Mouse (Mus musculus) bone marrow macrophage, adult 2 months (primary cell): Measurements from ENCODE around the gene Clybl. TPM values are rescaled to one million over a fixed set of nuclear protein-coding genes. Genes with fewer than 3 reads are reported as not detected.

Source experiments
- H3K27ac ChIP-seq: 2 replicates; pipeline ENCODE4 v1.5.1; 2012; ENCODE audit warnings: low read depth, low read length; ENCODE audit not compliant: insufficient read depth
- H3K4me1 ChIP-seq: 2 replicates; pipeline ENCODE4 v1.6.1; 2012; ENCODE audit warnings: low read length; ENCODE audit not compliant: control insufficient read depth, insufficient read depth
- H3K4me3 ChIP-seq: 2 replicates; pipeline ENCODE4 v1.5.1; 2012; ENCODE audit warnings: mild to moderate bottlenecking, low read length, moderate library complexity; ENCODE audit not compliant: insufficient read depth
- CTCF ChIP-seq: IDR thresholded peaks from 2 replicates; pipeline ENCODE4 v1.5.1; 2012; ENCODE audit warnings: low read depth, mild to moderate bottlenecking, low read length, moderate library complexity
- POLR2A ChIP-seq: IDR thresholded peaks from 2 replicates; pipeline ENCODE4 v1.6.1; 2012; ENCODE audit warnings: mild to moderate bottlenecking, low read depth, low read length, borderline replicate concordance
- polyA plus RNA-seq: library from polyadenylated mRNA; stranded (reverse); fragments of >200 nt; gene quantifications from 2 replicates; pipeline ENCODE4 v1.2.4, GENCODE M21; 2012; ENCODE audit not compliant: missing spikeins, insufficient read depth, insufficient read length

Clybl gene
- polyA plus RNA-seq, 1 experiment = 8.4 TPM

- H3K27ac ChIP-seq = no peak overlapping the region
- no peak for TF ChIP-seq CTCF
- no peak for TF ChIP-seq POLR2A
- H3K4me3 ChIP-seq = no peak overlapping the region
- H3K4me1 ChIP-seq = no peaks in the 10 kb centered on the region
Measured at GRCm38 (mm10) chr14:122389684-122390370, 208.3 kb downstream of the Clybl start.

- TF ChIP-seq POLR2A (no peak), CTCF (no peak)
- Histone ChIP-seq H3K27ac (no peak overlapping the region), H3K4me1 (no peaks in the 10 kb centered on the region), H3K4me3 (no peak overlapping the region)
Measured at GRCm38 (mm10) chr14:122390935-122391334, 209.4 kb downstream of the Clybl start.

DNA sequence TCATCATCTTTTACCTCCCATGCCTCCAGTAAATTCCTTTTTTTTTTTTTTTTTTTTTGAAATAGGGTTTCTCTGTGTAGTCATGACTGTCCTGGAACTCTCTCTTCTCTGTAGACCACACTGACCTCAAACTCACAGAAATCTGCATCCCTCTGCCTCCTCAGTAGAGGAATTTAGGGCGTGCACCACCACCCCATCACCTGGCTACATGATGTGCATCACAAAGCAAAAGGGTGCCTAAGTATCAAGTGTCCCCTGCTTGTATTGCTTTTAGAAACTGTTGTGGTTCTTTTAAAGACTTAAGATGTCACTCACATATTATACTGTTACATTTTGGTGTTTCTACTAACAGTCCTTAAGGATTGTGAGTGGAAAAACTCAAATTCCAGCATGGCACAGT is 211.6 kb downstream of the Clybl start:
- Histone ChIP-seq H3K4me1 (no peaks in the 10 kb centered on the region), H3K27ac (no peak overlapping the region), H3K4me3 (no peak overlapping the region)
- TF ChIP-seq CTCF (no peak), POLR2A (no peak)

DNA sequence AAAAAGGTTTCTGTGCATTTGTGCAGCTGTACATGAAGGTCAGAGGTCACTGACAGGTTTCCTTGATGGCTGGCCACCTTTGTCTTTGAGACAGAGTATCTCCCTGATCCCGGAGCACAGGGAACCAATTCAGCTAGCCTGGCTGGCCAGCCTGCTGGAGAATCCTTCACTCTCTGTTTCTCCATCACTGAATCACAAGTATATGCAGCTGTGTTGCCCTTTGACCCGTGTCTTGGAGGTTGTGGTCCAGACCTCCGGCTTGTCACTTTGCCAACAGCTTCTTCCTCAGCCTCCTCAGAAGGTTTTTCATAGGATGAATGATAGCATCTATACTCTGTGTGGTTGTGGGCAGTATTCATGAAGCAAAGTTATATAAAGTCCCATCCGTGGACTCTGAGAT is 217.2 kb downstream of the Clybl start:
- TF ChIP-seq CTCF (no peak), POLR2A (no peak)
- no peak overlapping the region for H3K4me3 ChIP-seq

DNA sequence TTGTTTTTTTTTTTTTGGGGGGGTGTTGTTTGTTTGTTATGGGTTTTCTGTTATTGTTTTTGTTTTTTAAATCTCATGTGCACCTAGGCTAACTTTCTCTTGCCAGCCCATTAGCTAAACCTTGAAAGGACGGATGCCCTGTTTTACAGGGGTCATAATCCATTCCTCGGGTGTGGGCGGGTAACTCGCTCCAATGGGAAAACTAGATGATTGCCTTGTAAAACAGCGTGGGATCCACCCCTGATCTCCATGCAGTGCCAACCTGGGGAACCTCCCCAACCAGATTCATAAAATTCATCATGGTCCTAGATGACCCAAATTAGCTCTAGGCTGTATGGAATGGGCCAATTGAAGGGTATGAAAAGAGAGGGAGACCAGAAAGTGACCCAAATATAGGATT is 218.4 kb downstream of the Clybl start:
- Histone ChIP-seq H3K4me3 (no peak overlapping the region), H3K27ac (no peak overlapping the region), H3K4me1 (no peaks in the 10 kb centered on the region)
- TF ChIP-seq CTCF = no peak
- TF ChIP-seq POLR2A = no peak

More for the DNA sequence above, 217.2 kb downstream of the Clybl start:
- Histone ChIP-seq H3K4me1 (no peaks in the 10 kb centered on the region), H3K27ac (no peak overlapping the region)

DNA sequence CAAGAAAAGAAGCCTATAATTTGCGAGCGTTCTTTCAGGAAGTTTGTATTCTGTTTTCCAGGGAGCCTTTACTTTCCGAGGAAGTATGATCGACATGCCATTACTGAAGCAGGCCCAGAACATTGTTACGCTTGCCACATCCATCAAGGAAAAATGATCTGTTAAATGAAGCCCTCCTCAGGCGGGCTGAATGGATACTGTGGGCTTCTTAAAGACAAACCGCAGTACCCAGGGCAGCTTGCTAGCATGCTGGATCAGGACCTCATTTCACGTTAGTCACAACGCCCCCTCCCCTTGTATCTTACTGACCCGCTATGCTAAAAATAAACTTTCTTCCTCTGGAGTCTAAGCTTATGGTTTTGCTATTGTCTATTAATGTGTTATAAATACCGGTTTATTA is 220.4 kb downstream of the Clybl start:
- peaks cover 3% of the 10 kb centered on the region; the same call in 1 of the 2 replicates for H3K4me1 ChIP-seq
- no peak for TF ChIP-seq CTCF
- no peak for TF ChIP-seq POLR2A
- H3K27ac ChIP-seq = no peak overlapping the region
- H3K4me3 ChIP-seq = no peak overlapping the region

DNA sequence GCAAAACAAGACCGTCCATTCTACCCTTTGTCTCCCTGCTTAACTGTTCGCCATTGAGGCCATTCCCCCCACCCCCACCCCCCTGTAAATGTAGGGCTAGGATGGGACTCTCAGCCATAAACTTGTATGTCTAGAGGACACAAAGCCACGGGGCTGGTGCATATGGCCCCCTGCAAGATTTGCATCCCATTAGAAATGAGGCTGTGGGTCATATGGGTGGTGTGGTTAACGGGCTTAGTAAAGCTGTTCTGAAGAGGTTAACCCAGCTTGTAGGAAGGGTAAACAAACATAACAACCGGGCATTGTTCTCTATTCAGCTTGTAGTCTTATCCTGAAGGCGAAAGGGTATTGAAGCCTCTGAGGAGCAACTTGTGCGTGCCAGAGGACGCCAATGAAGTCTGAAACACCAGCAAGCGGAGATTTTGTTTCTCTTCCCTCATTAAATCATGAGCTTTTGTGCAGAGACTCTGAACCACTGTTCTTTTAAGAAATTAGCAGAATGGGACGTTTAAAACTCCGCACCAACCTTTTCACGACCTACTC is 221.3 kb downstream of the Clybl start:
- Histone ChIP-seq H3K27ac (no peak overlapping the region), H3K4me1 (peaks cover 3% of the 10 kb centered on the region; the same call in 1 of the 2 replicates), H3K4me3 (no peak overlapping the region)
- TF ChIP-seq CTCF = no peak
- TF ChIP-seq POLR2A = no peak

DNA sequence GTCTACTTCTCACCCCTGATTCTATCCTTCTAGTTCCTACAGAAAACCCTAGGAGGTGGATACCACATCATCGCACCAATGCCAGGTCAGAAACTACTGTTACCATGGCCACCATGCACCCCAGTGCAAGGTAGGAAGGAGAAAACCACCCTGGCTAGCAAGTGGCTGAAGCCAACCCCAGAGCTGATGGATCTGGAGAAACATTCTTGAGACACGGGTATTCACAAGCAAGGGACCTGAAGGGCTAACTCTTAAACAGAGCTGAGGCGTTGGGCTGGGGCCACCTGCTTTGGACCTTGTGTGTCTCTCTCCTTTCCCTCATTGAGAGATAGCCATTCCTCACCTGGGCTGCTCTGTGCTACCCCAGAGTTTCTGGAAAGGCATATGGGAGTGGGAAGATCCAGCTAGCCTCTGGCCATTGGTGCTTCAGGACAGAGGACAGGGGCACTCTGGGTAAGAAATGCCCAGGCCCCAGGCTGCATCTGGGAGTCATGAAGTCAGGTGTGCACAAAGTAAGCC is 222.0 kb downstream of the Clybl start:
- no peak overlapping the region for H3K27ac ChIP-seq
- TF ChIP-seq POLR2A (no peak), CTCF (no peak)
- H3K4me1 ChIP-seq = peaks cover 3% of the 10 kb centered on the region; the same call in 1 of the 2 replicates
- no peak overlapping the region for H3K4me3 ChIP-seq

DNA sequence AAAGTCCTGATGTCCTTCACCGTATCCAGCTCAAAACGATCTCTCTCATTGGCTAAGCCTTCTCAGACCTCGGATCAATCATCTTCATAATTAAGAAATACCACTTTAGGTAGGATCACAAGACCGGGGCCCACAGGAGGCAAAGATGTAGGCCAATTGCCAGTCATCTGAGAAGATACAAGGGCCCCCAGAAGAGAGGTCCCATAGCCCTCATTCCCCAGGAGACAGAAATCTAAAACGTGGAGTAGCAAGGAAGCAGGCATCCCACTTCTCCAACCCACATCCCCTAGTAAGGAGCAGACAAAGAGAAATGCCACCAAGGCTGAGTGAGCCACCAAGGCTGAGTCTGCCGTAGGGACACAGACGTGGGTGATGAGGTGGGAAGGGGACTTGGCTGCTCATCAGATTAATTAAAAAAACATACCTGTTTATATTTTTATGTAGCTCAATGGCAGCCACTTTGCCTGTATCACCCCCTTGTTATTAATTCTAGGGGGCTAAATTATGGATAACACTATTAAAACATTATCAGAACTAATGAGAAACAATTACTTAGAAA is 223.2 kb downstream of the Clybl start:
- Histone ChIP-seq H3K27ac (no peak overlapping the region), H3K4me3 (no peak overlapping the region), H3K4me1 (peaks cover 3% of the 10 kb centered on the region; the same call in 1 of the 2 replicates)
- TF ChIP-seq POLR2A = no peak
- TF ChIP-seq CTCF = no peak

DNA sequence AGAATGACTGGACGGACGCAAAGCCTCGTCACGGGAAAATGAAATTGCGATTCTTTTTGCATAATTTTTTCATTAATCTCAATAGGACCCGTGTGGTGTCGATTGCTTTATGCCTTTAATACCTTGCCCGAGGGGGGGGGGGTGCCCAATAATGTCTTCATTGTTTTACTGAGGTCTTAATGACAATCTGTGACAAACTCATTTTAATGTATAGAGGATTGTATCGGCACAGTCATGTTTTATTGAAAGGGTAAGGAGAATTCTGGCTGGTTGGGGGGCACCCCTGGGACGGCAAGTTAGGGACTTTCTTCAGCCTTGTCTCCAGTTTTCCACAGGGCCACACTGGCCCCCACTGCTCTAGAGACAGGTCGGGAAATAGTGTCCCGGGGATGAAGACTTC is 223.7 kb downstream of the Clybl start:
- Histone ChIP-seq H3K27ac (no peak overlapping the region), H3K4me1 (peaks cover 3% of the 10 kb centered on the region; the same call in 1 of the 2 replicates), H3K4me3 (no peak overlapping the region)
- TF ChIP-seq POLR2A = no peak
- no peak for TF ChIP-seq CTCF
